Mouse (Mus musculus): ENCODE measurements at regions not wholly inside any gene's neighbourhood (a gene's known extent, or its start where the extent isn't known, plus 50 kb on each side); places are given as distances from the start of the nearest gene placed in this dataset.

DNA sequence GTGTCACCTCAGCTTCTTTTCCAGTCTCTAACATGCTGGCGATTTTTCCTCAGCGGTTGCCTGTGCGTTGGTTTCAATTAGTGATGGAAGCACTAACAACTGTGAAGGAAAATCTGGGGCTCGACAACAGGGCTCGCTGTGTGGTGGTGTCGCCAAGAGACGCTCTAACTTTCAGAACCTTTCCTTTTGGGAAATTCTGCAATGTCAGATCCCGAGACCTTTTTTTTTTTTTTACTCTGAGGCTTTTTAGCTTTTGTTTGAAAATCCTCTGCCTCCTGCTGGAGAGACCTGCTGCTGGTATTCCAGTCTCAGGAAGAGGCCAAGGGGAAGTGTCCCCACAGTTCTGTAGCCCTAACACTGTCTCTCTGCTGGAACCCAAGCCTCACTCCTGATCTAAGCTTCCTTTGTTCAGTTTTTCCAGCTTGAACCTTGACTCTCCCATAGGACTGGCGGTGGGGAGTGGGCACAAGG lies 144.3 kb downstream of the Cdca7 start:
- TF ChIP-seq CTCF (IDR thresholded peaks at IDR 0.05) (peak; percentile 35), EP300 (IDR thresholded peaks at IDR 0.05) (no peak)
